Mouse (Mus musculus) myocyte (in vitro differentiated cells): ENCODE measurements around the gene Lypd6b. TPM values are rescaled to one million over a fixed set of nuclear protein-coding genes. Genes with fewer than 3 reads are reported as not detected.

Experiments
- H3K27me3 ChIP-seq: one replicate; pipeline ENCODE4 v1.6.1; 2011; ENCODE audit not compliant: control insufficient read depth, insufficient read depth, insufficient read length
- H3K36me3 ChIP-seq: one replicate; pipeline ENCODE4 v1.6.1; 2011; ENCODE audit not compliant: control insufficient read depth, insufficient read depth
- H3K4me2 ChIP-seq: one replicate; pipeline ENCODE4 v1.6.1; 2011; ENCODE audit warnings: low read depth, control low read depth
- H3K4me3 ChIP-seq: one replicate; pipeline ENCODE4 v1.5.1; 2011; ENCODE audit warnings: mild to moderate bottlenecking, control low read depth, moderate library complexity
- H3K79me2 ChIP-seq: one replicate; pipeline ENCODE4 v1.6.1; 2011; ENCODE audit not compliant: control insufficient read depth, insufficient read depth
- H3ac ChIP-seq: one replicate; pipeline ENCODE4 v1.6.1; 2011; ENCODE audit not compliant: control insufficient read depth, insufficient read length
- CEBPB ChIP-seq: IDR thresholded peaks from 2 replicates; pipeline ENCODE4 v1.6.1; 2011; ENCODE audit warnings: mild to moderate bottlenecking, moderate library complexity; ENCODE audit not compliant: poor library complexity, insufficient read depth, severe bottlenecking
- E2F4 ChIP-seq: IDR thresholded peaks from one replicate; pipeline ENCODE4 v1.6.1; 2011; ENCODE audit warnings: mild to moderate bottlenecking, control low read depth, moderate library complexity; ENCODE audit not compliant: insufficient read depth
- MAX ChIP-seq: IDR thresholded peaks from one replicate; pipeline ENCODE4 v1.6.1; 2011; ENCODE audit warnings: low read depth, mild to moderate bottlenecking, control low read depth
- MYOD1 ChIP-seq, 3 experiments: IDR thresholded peaks; one replicate each; pipeline ENCODE4 v1.6.1; 2011; ENCODE audit warnings: control low read depth in 2 of 3, low read depth in 2 of 3, mild to moderate bottlenecking in 2 of 3, moderate library complexity in 1 of 3; ENCODE audit not compliant: insufficient read length in 2 of 3, control insufficient read depth in 1 of 3
- MYOG ChIP-seq, 3 experiments: IDR thresholded peaks; one replicate each; pipeline ENCODE4 v1.6.1; 2011; ENCODE audit warnings: control low read depth in 2 of 3, low read depth in 2 of 3, mild to moderate bottlenecking in 2 of 3; ENCODE audit not compliant: insufficient read length in 2 of 3, control insufficient read depth in 1 of 3, insufficient read depth in 1 of 3
- POLR2A ChIP-seq: IDR thresholded peaks from one replicate; pipeline ENCODE4 v1.6.1; 2011; ENCODE audit warnings: low read depth, mild to moderate bottlenecking, control low read depth, moderate library complexity; ENCODE audit not compliant: insufficient read length
- POLR2AphosphoS2 ChIP-seq: IDR thresholded peaks from one replicate; pipeline ENCODE4 v1.6.1; 2011; ENCODE audit warnings: low read depth, control low read depth; ENCODE audit not compliant: insufficient read length
- REST ChIP-seq: IDR thresholded peaks from one replicate; pipeline ENCODE4 v1.6.1; 2011; ENCODE audit warnings: mild to moderate bottlenecking, control low read depth, moderate library complexity; ENCODE audit not compliant: insufficient read depth, insufficient read length
- SRF ChIP-seq: IDR thresholded peaks from one replicate; pipeline ENCODE4 v1.6.1; 2011; ENCODE audit warnings: low read depth; ENCODE audit not compliant: control insufficient read depth, insufficient read length
- TCF12 ChIP-seq: IDR thresholded peaks from one replicate; pipeline ENCODE4 v1.6.1; 2011; ENCODE audit warnings: mild to moderate bottlenecking, control low read depth; ENCODE audit not compliant: poor library complexity, insufficient read depth, severe bottlenecking
- TCF3 ChIP-seq: IDR thresholded peaks from one replicate; pipeline ENCODE4 v1.6.1; 2011; ENCODE audit warnings: low read depth, control low read depth; ENCODE audit not compliant: insufficient read length
- USF1 ChIP-seq: IDR thresholded peaks from one replicate; pipeline ENCODE4 v1.6.1; 2011; ENCODE audit warnings: low read depth, mild to moderate bottlenecking, control low read depth, moderate library complexity
- polyA plus RNA-seq: library from polyadenylated mRNA; unstranded; fragments of >200 nt; fragmentation: generic; extraction: Trizol; gene quantifications from one replicate; pipeline ENCODE4 v1.2.1, GENCODE M21; 2012; ENCODE audit warnings: missing spikeins

Gene Lypd6b
- polyA plus RNA-seq, 1 experiment, result 0.35 TPM

DNA sequence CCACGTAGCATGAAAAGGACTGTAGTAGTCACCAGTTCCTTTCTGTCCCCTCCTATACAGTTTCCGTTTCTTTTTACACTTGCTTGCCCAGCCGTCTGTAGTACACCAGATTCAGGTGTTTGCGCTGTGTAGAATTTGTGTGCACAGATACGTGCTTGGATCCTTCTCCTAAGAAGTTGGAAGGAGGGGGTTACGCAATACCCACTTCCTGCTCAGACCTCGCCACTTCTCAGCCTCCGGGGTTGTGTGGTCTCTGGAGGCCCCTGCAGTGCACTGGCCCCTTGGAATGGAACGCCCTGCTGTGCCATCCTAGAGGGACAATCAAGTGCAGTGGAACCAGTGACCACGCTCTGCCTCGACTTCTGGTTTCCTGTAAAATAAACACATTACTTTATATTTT, 16.3 kb upstream of the Lypd6b start:
- no peak for TF ChIP-seq POLR2AphosphoS2
- peak; percentile 61 for TF ChIP-seq CEBPB
- no peaks in the 10 kb centered on the region for H3K79me2 ChIP-seq

DNA sequence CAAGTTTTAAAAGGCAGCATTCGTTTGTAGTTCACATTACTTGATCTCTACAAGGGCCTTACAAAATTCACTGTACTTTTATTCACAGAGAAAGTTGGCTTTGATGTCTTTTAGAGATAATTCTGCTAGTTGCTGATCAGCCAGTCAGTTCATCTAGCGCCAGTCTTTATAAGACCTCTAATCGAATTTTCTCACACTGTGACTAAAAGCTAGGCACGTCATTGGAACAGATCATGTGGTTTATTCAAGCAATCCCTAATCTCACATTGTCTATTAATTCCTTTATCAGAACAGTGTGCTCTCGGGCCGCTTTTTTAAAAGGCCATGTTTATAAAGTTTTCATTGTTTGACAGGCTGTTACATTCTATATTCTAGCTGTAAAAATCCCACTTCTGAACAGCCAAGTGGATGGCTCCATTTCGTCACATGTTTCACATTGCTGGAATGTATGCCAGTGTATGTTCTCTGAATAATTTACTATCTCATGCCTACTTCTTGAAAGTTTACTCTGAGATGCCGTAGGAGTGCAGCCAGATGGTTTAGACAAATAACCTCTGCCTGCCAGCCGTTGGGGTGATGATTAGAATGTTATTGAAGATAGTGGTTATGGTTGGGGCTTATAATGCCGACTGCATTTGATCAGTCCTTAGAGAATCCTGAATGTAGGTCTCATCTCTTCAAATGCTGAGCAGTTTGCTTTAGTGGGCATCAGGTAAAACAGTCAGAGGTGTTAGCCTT, 14.1 kb upstream of the Lypd6b start:
- Histone ChIP-seq H3K4me3 (no peak overlapping the region), H3K27me3 (no peaks in the 10 kb centered on the region), H3K79me2 (no peaks in the 10 kb centered on the region), H3ac (no peak overlapping the region), H3K4me2 (no peak overlapping the region), H3K36me3 (no peaks in the 10 kb centered on the region)
- TF ChIP-seq MYOD1 (IDR thresholded peaks at IDR 0.05; ENCODE audit: control insufficient read depth in 1 of 3, insufficient read length in 2 of 3, low read depth in 2 of 3) (no peak), USF1 (no peak)

More for the DNA sequence above, 16.3 kb upstream of the Lypd6b start:
- Histone ChIP-seq H3K4me3 (no peak overlapping the region), H3ac (no peak overlapping the region), H3K4me2 (no peak overlapping the region), H3K36me3 (no peaks in the 10 kb centered on the region), H3K27me3 (no peaks in the 10 kb centered on the region)

DNA sequence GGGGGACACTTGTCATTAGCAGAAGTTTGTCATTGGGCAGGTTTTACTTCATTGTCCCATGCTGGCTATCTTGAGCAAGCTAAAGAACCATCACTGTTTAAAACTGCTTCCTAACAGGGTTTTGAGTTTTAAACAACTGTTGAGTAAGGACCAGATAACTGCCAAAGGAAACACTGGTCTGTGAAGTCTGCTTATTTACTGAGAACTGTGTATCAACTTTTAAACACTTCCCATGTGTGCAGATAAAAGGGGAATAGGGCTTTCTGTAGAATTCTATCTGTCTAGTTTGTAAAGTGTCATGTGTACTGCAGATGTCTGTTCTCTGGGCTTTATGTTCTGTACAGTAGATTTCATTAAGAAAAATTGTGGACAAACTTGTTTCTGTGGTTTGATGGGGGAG, 13.3 kb upstream of the Lypd6b start:
- Histone ChIP-seq H3K36me3 (no peaks in the 10 kb centered on the region), H3K4me3 (no peak overlapping the region), H3ac (no peak overlapping the region), H3K27me3 (no peaks in the 10 kb centered on the region), H3K4me2 (no peak overlapping the region), H3K79me2 (no peaks in the 10 kb centered on the region)
- no peak for TF ChIP-seq TCF12
- TF ChIP-seq TCF3, result no peak
- no peak for TF ChIP-seq MYOG (IDR thresholded peaks at IDR 0.05; ENCODE audit: control insufficient read depth in 1 of 3, insufficient read depth in 1 of 3, insufficient read length in 2 of 3, low read depth in 2 of 3)
- no peak for TF ChIP-seq USF1
- no peak for TF ChIP-seq POLR2A
- no peak for TF ChIP-seq CEBPB
- no peak for TF ChIP-seq REST
- TF ChIP-seq POLR2AphosphoS2, result no peak
- no peak for TF ChIP-seq MAX
- no peak for TF ChIP-seq MYOD1 (IDR thresholded peaks at IDR 0.05; ENCODE audit: control insufficient read depth in 1 of 3, insufficient read length in 2 of 3, low read depth in 2 of 3)
- no peak for TF ChIP-seq SRF
- no peak for TF ChIP-seq E2F4

DNA sequence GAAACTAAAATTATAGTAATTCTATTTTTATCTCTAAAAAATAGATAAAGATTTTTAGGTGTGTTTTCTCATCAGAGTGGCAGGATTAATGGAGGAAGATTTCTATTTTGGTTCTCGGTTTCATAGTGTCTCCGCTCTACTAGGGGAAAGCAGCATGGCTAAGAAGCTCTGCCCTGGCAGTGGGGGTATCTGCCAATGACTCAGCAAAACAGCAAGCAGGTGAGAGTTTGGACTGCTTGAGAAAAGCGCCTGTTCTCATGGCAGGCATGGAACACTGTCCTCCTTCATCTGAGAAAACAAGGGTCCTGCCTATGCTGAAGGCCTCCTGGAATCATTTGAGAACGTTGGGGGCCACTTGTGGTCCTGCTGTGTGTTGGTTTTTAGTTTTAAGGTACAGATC, 12.3 kb upstream of the Lypd6b start:
- Histone ChIP-seq H3ac (no peak overlapping the region), H3K79me2 (no peaks in the 10 kb centered on the region), H3K4me2 (no peak overlapping the region), H3K36me3 (no peaks in the 10 kb centered on the region), H3K4me3 (no peak overlapping the region), H3K27me3 (no peaks in the 10 kb centered on the region)
- no peak for TF ChIP-seq REST
- no peak for TF ChIP-seq MAX
- TF ChIP-seq SRF, result no peak
- TF ChIP-seq POLR2AphosphoS2, result no peak
- no peak for TF ChIP-seq TCF3

DNA sequence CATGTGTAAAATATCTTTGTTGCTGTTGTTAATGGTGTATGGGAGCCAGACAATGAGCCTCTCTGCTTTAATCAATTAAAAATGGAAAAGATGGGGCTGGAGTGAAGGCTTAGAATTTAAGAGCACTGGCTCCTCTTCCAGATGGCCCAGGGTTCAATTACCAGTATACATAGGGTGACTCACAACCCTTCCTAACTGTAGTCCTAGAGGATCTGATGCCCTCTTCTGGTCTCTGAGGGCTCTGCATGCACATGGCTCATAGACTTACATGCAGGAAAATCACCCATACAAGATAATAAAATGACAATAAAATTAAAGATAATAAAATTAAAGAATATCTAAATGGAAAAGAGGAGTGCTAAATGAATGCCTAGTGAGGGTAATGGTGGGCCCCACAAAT, 11.8 kb upstream of the Lypd6b start:
- Histone ChIP-seq H3ac (no peak overlapping the region), H3K79me2 (no peaks in the 10 kb centered on the region), H3K27me3 (no peaks in the 10 kb centered on the region), H3K4me2 (no peak overlapping the region), H3K36me3 (no peaks in the 10 kb centered on the region), H3K4me3 (no peak overlapping the region)
- no peak for TF ChIP-seq MAX
- TF ChIP-seq E2F4, result no peak
- no peak for TF ChIP-seq MYOD1 (IDR thresholded peaks at IDR 0.05; ENCODE audit: control insufficient read depth in 1 of 3, insufficient read length in 2 of 3, low read depth in 2 of 3)
- TF ChIP-seq REST, result no peak
- no peak for TF ChIP-seq POLR2A
- no peak for TF ChIP-seq CEBPB
- no peak for TF ChIP-seq TCF3
- no peak for TF ChIP-seq SRF

DNA sequence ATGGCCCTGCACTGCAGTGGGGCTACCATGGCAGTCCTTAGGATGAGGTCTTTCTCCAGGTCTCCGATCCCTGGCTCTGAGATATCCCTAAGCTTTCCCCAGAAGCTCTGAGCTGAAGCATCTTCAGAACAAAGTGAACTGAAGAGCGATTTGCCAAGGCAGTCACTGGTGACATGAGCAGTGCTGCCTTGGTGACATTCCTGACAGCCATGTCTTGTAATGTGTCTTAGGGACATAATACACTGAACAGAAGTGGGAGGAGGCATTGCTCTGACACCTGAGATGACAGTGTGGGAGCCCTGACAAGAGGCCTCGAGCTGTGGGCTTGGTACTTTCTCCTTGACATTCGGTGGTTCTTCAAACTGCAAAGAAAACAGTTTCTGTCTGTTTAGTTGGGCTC, 11.1 kb upstream of the Lypd6b start:
- H3ac ChIP-seq, result no peak overlapping the region
- H3K79me2 ChIP-seq, result no peaks in the 10 kb centered on the region
- no peaks in the 10 kb centered on the region for H3K27me3 ChIP-seq
- no peak overlapping the region for H3K4me3 ChIP-seq
- H3K36me3 ChIP-seq, result no peaks in the 10 kb centered on the region
- H3K4me2 ChIP-seq, result no peak overlapping the region
- TF ChIP-seq TCF3 (no peak), MYOD1 (IDR thresholded peaks at IDR 0.05; ENCODE audit: control insufficient read depth in 1 of 3, insufficient read length in 2 of 3, low read depth in 2 of 3) (no peak), REST (no peak), SRF (no peak), MYOG (IDR thresholded peaks at IDR 0.05; ENCODE audit: control insufficient read depth in 1 of 3, insufficient read depth in 1 of 3, insufficient read length in 2 of 3, low read depth in 2 of 3) (no peak), MAX (no peak), CEBPB (no peak), POLR2AphosphoS2 (no peak), USF1 (no peak), E2F4 (no peak), TCF12 (no peak), POLR2A (no peak)
